Mouse (Mus musculus) cerebellum, adult 2 months (tissue): ENCODE measurements around the gene Higd1b.

Experiments
- CTCF ChIP-seq: fragments of 200-500 bp; IDR thresholded peaks from 2 replicates; pipeline ENCODE4 v1.5.1; 2011; ENCODE audit warnings: low read depth, mild to moderate bottlenecking, control low read depth, low read length, moderate library complexity, borderline replicate concordance; ENCODE audit not compliant: insufficient read depth
- POLR2A ChIP-seq: fragments of 200-500 bp; IDR thresholded peaks from 2 replicates; pipeline ENCODE4 v1.6.1; 2011; ENCODE audit warnings: low read length, control low read depth, borderline replicate concordance; ENCODE audit not compliant: insufficient read depth

GRCm38 (mm10) chr11:102794157-102794556 is 41.5 kb upstream of the Higd1b start:
- TF ChIP-seq CTCF = no peak
- TF ChIP-seq POLR2A = no peak
